Mouse (Mus musculus) kidney, postnatal 36 days (tissue): ENCODE results near the gene Cyp8b1.

Experiments used
- DNase-seq, 2 experiments: peaks; one replicate each; pipeline ENCODE4 v3.0.0; 2021 to 2022; ENCODE audit warnings: mixed read lengths in 2 of 2

Cyp8b1 gene

DNA sequence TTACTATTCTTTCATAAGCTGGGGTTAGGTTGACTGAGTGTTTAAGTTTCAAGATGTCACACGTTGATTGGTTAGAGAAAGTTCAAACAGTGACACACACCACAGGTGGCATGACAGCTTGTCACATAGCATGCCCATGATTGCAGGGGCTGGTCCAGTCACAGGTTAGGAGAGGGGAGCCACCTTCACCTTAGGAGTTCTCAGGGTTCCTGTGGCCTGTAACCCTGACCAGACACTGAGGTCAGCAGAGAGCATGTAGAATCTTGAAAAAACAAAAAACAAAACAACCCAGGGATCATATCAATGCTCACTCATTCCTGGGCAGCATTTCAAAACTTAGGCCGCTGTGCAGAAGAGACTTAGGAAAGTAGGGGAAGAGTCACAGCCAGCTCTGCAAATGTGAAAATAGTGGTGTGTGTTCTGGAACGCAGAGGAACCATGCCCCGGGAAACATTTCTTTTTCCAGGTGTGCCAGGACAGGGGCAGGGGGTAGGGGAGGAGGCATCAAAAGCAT lies 26.1 kb downstream of the Cyp8b1 start:
- no peak for DNase-seq

DNA sequence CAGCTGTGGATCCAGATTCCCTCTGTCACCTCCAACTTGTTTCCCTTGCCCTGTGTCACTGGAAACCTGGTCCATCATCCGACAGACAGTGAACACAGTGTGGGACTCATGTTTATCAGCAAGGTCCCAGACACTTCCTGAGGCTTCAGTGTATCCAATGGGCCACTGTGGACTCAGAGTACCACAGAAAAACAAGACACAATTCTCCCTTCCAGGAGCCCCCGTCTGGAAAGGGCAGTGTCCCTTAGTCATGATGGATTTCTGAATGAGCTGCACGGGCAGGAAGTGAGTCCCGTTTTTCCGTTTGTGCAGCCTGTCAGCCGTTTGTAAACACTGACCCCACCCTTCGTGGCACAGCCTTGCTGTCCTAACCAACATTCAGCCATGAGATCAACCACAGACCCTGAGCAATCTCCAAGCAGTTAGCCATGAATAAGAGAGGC lies 34.1 kb downstream of the Cyp8b1 start:
- peak; percentile 25 to 29 for DNase-seq

DNA sequence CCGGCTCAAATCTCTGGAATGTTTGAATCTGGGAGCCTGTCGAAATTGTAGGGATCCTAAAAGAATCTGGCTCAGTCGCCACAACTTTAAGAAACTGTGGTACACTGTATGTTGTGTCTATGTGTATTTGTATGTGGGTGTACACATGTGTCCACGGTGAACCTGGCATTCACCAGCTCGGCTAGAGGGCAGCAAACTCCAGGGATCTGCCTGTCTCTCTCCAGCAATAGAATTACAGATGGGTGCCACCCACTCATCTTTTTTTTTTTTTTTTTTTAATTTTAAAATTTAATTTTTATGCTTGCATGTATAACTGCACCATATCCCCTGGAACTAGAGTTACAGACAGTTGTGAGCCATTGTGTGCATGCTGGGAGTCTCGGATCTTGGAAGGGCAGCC lies 34.8 kb downstream of the Cyp8b1 start:
- DNase-seq = peak in 1 of 2 experiments; percentile 33

DNA sequence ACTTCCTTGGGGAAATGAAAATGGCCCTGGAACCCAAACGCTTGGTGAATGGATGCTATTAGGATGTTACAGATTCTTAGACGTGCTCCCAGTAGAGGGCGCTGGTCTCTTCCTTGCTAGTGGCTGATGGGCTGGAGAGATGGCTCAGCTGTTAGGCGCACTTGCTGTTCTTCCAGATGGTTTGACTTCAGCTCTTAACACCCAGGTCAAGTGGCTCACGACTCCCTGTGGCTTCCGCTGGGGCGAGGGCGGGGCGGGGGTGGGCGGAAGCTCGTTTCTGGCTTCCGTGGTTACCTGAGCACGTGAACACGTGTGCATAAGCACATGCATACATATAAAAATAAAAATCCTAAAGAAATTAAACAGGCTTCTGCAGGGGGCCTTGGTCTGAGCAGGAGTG lies 35.3 kb downstream of the Cyp8b1 start:
- peak; percentile 75 to 87 for DNase-seq

DNA sequence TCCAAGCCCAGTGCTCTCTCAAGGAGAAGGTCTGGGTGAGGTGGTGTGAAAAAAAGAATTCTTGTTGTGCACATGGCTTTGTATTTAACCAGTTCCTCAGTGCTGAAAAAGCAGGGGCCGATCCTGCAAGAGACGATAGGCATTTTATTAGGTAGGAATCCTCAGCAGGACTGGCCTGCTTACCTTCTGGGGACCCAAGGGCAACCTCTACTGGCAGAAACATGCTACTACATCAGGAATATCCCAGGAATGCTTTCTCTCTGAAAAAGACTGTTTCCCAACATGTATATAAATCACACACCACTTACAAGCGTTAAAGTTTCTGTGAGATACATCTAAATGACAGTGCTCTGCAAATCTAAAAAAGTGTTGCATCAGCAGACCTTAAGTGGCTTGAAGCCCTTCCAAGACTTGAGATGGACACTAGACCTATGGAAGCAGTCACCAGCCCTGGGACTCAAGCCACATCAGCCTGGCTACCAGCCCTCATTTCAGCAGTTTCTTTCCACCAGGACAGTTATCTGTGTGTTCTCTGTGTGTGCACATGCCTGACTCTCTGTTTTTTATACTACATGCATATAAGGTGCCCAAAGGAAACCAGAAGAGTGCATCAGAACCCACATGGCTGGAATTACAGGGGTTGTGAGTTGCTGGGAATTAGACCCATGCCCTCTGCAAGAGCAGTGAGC lies 38.9 kb downstream of the Cyp8b1 start:
- peak; percentile 71 to 78 for DNase-seq

DNA sequence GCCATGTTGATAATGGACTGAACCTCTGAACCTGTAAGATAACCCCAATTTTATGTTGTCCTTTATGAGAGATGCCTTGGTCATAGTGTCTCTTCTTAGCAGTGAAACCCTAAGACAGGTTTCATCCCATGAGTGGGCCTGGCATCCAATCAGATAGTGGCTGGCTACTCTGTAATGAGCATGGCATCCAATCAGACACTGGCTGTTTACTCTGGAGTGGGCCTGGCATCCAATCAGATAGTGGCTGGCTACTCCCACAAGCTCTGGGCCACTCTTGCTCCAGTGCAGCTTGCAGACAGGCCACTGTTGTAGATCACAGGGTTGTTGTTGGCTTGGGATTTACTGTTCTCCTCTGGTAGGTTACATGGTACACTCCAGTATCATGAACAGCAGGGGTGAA lies 42.5 kb downstream of the Cyp8b1 start:
- no peak for DNase-seq

DNA sequence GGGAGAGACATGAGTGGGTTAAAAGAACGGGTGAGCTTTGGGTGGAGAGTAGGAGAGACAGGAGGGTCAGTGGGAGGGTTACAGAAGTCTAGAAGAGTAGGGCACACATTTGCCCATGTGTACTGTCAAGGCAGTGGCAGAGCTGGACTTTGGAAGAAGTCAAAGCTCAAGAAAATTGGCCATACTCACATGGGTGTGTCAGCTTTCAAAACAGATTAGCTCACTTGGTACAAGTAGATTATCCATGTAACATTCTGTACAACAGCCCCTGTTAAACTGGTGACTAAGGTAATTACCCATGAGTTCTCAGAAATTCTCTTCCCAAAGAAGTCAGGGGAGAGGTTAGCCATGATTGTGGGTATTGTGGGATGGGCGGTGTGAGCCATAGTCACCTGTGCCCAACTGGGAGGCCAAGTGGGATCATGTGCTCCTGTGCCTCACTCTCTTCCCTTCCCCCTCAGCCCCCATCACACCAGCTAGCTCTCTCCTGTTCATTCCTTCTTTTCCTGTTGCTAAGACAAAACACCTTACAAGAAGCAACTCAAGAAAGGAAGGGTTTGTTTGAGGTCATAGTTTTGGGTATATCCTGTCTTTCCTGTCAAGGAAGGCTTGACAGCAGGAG lies 43.9 kb downstream of the Cyp8b1 start:
- no peak for DNase-seq

DNA sequence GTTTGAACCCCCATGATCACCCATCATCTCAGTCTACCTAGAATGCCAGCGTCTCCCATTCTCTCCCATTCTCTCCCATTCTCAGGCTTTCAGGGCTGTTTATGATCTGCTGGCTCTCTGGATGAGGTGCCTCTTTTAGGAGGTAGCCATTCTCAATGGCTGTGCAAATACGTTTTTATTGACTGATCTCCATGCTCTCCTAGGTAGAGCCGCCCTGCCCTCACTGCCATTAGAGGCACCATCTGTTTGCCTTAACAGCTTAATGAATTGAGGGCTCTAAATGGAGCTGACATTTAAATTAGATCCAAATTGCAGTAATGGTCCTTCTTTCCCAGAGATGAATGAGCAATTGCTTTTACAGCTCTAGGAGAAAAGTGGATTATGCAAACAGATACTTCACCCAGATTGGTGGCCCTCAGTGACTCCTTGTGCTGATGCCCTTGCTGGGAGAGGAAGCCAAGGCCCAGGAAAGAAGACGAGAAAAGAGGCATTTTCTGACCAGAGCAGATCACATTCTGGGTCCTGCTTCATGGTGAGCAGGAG lies 46.1 kb downstream of the Cyp8b1 start:
- no peak for DNase-seq

DNA sequence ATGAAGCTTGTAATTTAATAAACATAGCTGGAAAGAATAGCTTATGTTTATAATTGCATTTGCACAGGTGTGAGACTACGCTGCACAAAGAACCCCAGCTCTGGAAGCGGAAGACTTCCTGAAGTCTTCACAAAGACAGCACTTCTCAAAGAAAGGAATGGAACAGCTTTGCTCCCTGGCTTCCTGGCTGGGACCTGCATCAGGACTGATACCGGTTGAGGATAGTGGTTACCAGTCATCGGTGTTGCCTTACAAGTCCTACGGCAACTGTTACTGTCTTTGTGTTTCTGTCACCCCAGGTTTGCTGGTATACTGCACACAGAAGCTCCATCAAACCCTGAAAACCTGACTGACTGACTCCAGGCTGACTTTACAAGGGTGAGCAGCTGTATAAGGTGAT lies 46.7 kb downstream of the Cyp8b1 start:
- no peak for DNase-seq

DNA sequence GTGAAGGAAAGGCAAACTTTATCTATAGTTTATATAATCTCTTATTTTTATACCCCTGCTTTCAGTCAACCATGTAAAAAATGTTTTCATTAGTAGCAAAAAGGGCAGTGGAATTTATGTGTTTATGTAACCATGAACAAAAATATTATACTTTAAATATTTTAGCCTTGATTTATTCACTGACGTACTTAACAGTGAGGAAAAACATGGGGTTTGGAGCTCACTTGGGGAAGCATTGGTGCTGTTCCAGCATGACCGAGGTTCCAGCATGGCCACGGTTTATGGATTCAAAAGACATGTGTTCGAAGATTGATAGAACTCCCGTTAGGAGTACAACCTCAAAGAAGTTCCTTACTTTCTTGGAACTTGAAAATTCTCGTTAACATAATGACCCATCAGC lies 47.9 kb downstream of the Cyp8b1 start:
- DNase-seq = no peak

DNA sequence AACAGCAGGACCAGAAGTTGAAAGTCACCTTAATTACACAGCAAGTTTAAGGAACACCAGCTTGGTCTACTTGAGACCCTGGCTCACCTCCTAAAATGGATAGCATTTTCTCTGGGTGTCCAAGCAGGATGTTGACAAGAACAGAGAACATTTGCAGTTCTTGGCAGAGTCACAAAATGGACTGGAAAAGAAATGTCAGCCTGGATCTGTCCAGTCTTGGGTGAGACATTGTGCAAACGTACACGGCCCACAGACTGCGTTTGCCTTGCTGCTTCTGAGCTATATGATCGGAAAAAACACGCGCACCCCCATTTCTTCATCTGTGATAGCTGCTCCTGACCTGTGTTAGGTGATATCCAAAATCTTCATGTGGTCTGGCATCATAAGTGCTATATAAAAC lies 48.5 kb downstream of the Cyp8b1 start:
- DNase-seq = peak in 1 of 2 experiments; percentile 45

DNA sequence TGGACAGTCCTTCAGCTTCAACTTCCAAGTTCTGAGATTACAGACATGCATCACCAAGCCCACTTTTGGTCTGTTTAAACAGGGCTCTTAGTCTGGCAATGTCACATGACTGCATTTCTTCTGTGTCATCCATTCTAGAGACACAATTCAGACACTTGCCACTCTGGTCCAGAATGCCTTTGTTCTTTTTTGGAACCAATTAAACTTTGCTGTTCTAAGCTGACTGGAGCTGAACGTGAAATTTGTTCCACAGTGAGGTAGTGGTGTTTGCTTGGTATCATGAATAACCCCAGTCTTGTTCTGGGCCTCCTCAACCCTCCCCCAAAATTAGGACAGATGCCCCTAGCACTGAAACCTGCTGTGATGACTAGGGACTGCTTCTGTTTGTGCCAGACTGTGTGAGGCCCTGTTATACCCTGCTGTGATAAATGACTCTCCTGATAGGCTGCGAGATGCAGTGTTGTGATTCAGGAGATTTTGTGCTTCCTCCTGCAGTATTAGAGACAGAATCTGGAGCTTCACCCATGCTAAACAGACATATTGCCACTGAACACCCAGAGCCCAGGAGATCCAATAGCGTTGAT lies 50.6 kb downstream of the Cyp8b1 start:
- no peak for DNase-seq

DNA sequence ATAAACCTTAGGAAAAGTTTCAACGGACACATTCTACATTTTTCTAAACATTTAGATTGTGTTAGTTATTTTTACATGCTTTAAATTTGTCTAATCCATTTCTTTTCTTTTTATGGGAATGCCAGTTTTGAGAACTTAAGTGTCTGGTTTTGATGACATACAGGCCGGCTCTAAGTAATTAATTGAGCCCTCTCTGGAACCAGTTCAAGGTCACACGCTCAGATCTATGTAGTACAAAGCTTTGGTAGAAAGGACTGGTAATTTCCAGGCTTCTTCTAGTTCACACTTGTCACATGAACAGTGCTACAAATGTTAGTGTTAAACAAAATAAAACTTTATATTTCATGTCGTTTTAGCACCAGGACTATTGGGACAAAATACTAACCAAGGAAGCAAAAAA lies 51.3 kb downstream of the Cyp8b1 start:
- DNase-seq = no peak
